Mouse (Mus musculus) embryonic facial prominence, embryonic 13.5 days (tissue): ENCODE data around the gene Olfr618. TPM values are rescaled to one million over a fixed set of nuclear protein-coding genes. Genes with fewer than 3 reads are reported as not detected.

Experiments used
- microRNA-seq: library from miRNA; unstranded; fragments of <30 nt; microRNA quantifications from one replicate; pipeline ENCODE4, GENCODE M21; 2016
- polyA plus RNA-seq: library from polyadenylated mRNA; unstranded; fragments of >200 nt; fragmentation: Nextera tagmentation; extraction: Ambion mirVana; gene quantifications from 2 replicates; pipeline ENCODE4 v1.2.1, GENCODE M21; 2015

The Olfr618 gene
- polyA plus RNA-seq, 1 experiment from 2014 or later, result not detected

Small RNAs within 50 kb of the gene (microRNA-seq; reads per million reads assigned to microRNA genes)
- gene Gm26506, result not detected

Other genes with a start within 250 kb of the Olfr618 start
- gene Olfr600, start 240.4 kb upstream of the Olfr618 start, polyA plus RNA-seq, result not detected in 2 replicates
- gene Olfr601, start 227.4 kb upstream of the Olfr618 start, polyA plus RNA-seq, result not detected in 2 replicates
- not detected in 2 replicates for gene Olfr603, start 203.9 kb upstream of the Olfr618 start, polyA plus RNA-seq
- gene Usp17lc, start 175.0 kb upstream of the Olfr618 start, polyA plus RNA-seq, result not detected in 2 replicates
- not detected in 2 replicates for gene Olfr605, start 144.7 kb upstream of the Olfr618 start, polyA plus RNA-seq
- gene Olfr606, start 141.1 kb upstream of the Olfr618 start, polyA plus RNA-seq, result not detected in 2 replicates
- gene Olfr607, start 126.0 kb upstream of the Olfr618 start, polyA plus RNA-seq, result not detected in 2 replicates
- not detected in 2 replicates for gene Olfr608, start 120.2 kb upstream of the Olfr618 start, polyA plus RNA-seq
- gene Olfr609, start 92.0 kb upstream of the Olfr618 start, polyA plus RNA-seq, result not detected in 2 replicates
- not detected in 2 replicates for gene Olfr610, start 78.0 kb upstream of the Olfr618 start, polyA plus RNA-seq
- gene Olfr611, start 69.3 kb upstream of the Olfr618 start, polyA plus RNA-seq, result not detected in 2 replicates
- not detected in 2 replicates for gene Olfr612, start 47.4 kb upstream of the Olfr618 start, polyA plus RNA-seq
- gene Olfr613, start 42.0 kb upstream of the Olfr618 start, polyA plus RNA-seq, result not detected in 2 replicates
- gene Olfr615, start 34.0 kb upstream of the Olfr618 start, polyA plus RNA-seq, result not detected in 2 replicates
- gene Olfr616, start 21.0 kb upstream of the Olfr618 start, polyA plus RNA-seq, result not detected in 2 replicates
- not detected in 2 replicates for gene Olfr617, start 17.0 kb upstream of the Olfr618 start, polyA plus RNA-seq
- not detected in 2 replicates for gene Olfr619, start 10.5 kb downstream of the Olfr618 start, polyA plus RNA-seq
- not detected in 2 replicates for gene Olfr620, start 22.4 kb downstream of the Olfr618 start, polyA plus RNA-seq
- 0.18 and 0.22 TPM in 2 replicates for gene Olfr622, start 52.6 kb downstream of the Olfr618 start, polyA plus RNA-seq
- gene Olfr623, start 73.6 kb downstream of the Olfr618 start, polyA plus RNA-seq, result not detected in 2 replicates
- gene Olfr624, start 81.1 kb downstream of the Olfr618 start, polyA plus RNA-seq, result 0.07 and 0.08 TPM in 2 replicates
- not detected in 2 replicates for gene Olfr625-ps1, start 92.6 kb downstream of the Olfr618 start, polyA plus RNA-seq
- gene Olfr243, start 124.6 kb downstream of the Olfr618 start, polyA plus RNA-seq, result not detected in 2 replicates
- gene Olfr628, start 140.3 kb downstream of the Olfr618 start, polyA plus RNA-seq, result not detected in 2 replicates
- not detected in 2 replicates for gene Olfr629, start 154.8 kb downstream of the Olfr618 start, polyA plus RNA-seq
- gene Olfr630, start 167.2 kb downstream of the Olfr618 start, polyA plus RNA-seq, result not detected in 2 replicates
- not detected in 2 replicates for gene Olfr69, start 181.5 kb downstream of the Olfr618 start, polyA plus RNA-seq
- gene Olfr68, start 189.6 kb downstream of the Olfr618 start, polyA plus RNA-seq, result not detected in 2 replicates
- gene Olfr67, start 201.7 kb downstream of the Olfr618 start, polyA plus RNA-seq, result not detected in 2 replicates
- gene Hbb-bt, start 223.9 kb downstream of the Olfr618 start, polyA plus RNA-seq, result 1,311 and 2,074 TPM in 2 replicates
- gene Hbb-bs, start 238.0 kb downstream of the Olfr618 start, polyA plus RNA-seq, result 2,604 and 4,415 TPM in 2 replicates